Mouse (Mus musculus) lung, postnatal 10 days (tissue): ENCODE results near the gene Gm20671.
"Not testable (repeated sequence)": the region's sequence is repeated elsewhere in the genome, so short reads cannot be mapped to it uniquely, and the experiment has no call there.

Experiments
- DNase-seq: peaks from one replicate; pipeline ENCODE4 v3.0.0; 2021

Gm20671 gene

GRCm38 (mm10) chr5:32827009-32827408 is at the start of gene Gm20671:
Gm20671 (minus strand) TSS chr5:32827109.
- no peak for DNase-seq

- DNase-seq = no peak
Observed at GRCm38 (mm10) chr5:32872346-32872745, 45.4 kb upstream of the Gm20671 start.

- no peak for DNase-seq
Observed at GRCm38 (mm10) chr5:32869389-32870024, 42.6 kb upstream of the Gm20671 start.

- DNase-seq = peak; percentile 96
Observed at GRCm38 (mm10) chr5:32863253-32864228, 36.6 kb upstream of the Gm20671 start, which contains the start of gene Depdc5. Depdc5 (plus strand) TSS chr5:32863701.

- DNase-seq = peak; percentile 40
Observed at GRCm38 (mm10) chr5:32862469-32863132, 35.7 kb upstream of the Gm20671 start.

GRCm38 (mm10) chr5:32861082-32861481 is 34.2 kb upstream of the Gm20671 start:
- DNase-seq = no peak

- DNase-seq = peak; percentile 62
Observed at GRCm38 (mm10) chr5:32857781-32858220, 30.9 kb upstream of the Gm20671 start.

- DNase-seq = not testable (repeated sequence)
Observed at GRCm38 (mm10) chr5:32855274-32855673, 28.4 kb upstream of the Gm20671 start.

GRCm38 (mm10) chr5:32854818-32855217 is 27.9 kb upstream of the Gm20671 start:
- no peak for DNase-seq

GRCm38 (mm10) chr5:32853731-32854507 is 27.0 kb upstream of the Gm20671 start, which contains the start of gene Prr14l:
Prr14l (minus strand) TSS chr5:32854256.
- DNase-seq = peak; percentile 99

GRCm38 (mm10) chr5:32852026-32852425 is 25.1 kb upstream of the Gm20671 start:
- DNase-seq = no peak

GRCm38 (mm10) chr5:32849580-32849979 is 22.7 kb upstream of the Gm20671 start:
- not testable (repeated sequence) for DNase-seq

- DNase-seq = no peak
Observed at GRCm38 (mm10) chr5:32849178-32849577, 22.3 kb upstream of the Gm20671 start.

GRCm38 (mm10) chr5:32840029-32840428 is 13.1 kb upstream of the Gm20671 start:
- DNase-seq = no peak

GRCm38 (mm10) chr5:32836976-32837375 is 10.1 kb upstream of the Gm20671 start:
- no peak for DNase-seq

- no peak for DNase-seq
Observed at GRCm38 (mm10) chr5:32834497-32834896, 7.6 kb upstream of the Gm20671 start.

- DNase-seq = no peak
Observed at GRCm38 (mm10) chr5:32830054-32830453, 3.1 kb upstream of the Gm20671 start.

GRCm38 (mm10) chr5:32828766-32829165 is 1.9 kb upstream of the Gm20671 start:
- not testable (repeated sequence) for DNase-seq

GRCm38 (mm10) chr5:32820471-32820870 is 6.4 kb downstream of the Gm20671 start:
- DNase-seq = no peak

- no peak for DNase-seq
Observed at GRCm38 (mm10) chr5:32815396-32815795, 11.5 kb downstream of the Gm20671 start.

GRCm38 (mm10) chr5:32786454-32786853 is 40.5 kb downstream of the Gm20671 start:
- not testable (repeated sequence) for DNase-seq

- DNase-seq = peak; percentile 96
Observed at GRCm38 (mm10) chr5:32785313-32785915, 41.5 kb downstream of the Gm20671 start, which contains the start of gene Pisd. Pisd (minus strand) TSS chr5:32785646.
